ENCODE assay signal across 13 mouse cellular contexts in the genomic region with DNA sequence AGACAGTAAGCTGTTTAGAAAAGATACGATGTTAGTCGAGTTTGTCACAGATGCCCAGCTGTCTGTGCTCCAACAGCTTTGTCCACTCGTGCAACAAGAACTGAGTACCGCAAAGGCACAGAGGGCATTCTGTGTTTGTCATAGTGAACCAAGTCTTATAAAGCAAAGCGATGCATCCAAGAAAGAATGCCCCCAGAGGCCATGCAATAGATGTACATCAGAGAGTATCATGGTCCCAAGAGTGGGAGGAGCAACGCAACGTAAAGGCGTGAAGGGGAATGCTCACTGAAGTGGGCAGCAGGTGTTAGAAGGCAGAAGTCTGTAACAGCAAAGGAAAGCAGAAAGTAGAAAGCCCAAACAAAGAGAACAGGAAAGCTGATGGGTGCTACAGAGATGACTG.
DNase-seq lines count a peak whose midpoint lies in the region; ATAC-seq and TF ChIP-seq lines count a peak whose summit lies in the region.
"Had no signal": no experiment of that assay in that cellular context is flagged by ENCODE, and none has a peak within 500 bp of the region (broad histone marks: within the 10 kb centered on the region; RNA-seq: fewer than 3 reads in every experiment).

No protein-coding gene starts in this region.

- H3K27ac ChIP-seq in kidney, postnatal 0 days = no peak overlapping the region
- H3K27ac ChIP-seq in kidney, embryonic 15.5 days = no peak overlapping the region
- H3K27ac ChIP-seq in hindbrain, embryonic 12.5 days = no peak overlapping the region
- H3K27ac ChIP-seq: heart, embryonic 15.5 days had no signal

- H3K4me1 ChIP-seq in kidney, postnatal 0 days (replicated peaks; ENCODE audit: insufficient read depth, low read length) = peaks cover 14% of the 10 kb centered on the region
- H3K4me1 ChIP-seq in kidney, embryonic 15.5 days = peaks cover 24% of the 10 kb centered on the region
- H3K4me1 ChIP-seq in hindbrain, embryonic 12.5 days = peaks cover 33% of the 10 kb centered on the region

- no peaks in the 10 kb centered on the region for H3K27me3 ChIP-seq in kidney, postnatal 0 days (ENCODE audit: insufficient read depth, low read length)
- H3K27me3 ChIP-seq in kidney, embryonic 15.5 days = peaks cover 7% of the 10 kb centered on the region
- peaks cover 12% of the 10 kb centered on the region for H3K27me3 ChIP-seq in hindbrain, embryonic 12.5 days
- H3K27me3 ChIP-seq: heart, embryonic 15.5 days had no signal

- TF ChIP-seq CTCF in kidney, postnatal 0 days (IDR thresholded peaks at IDR 0.05; ENCODE audit: low read depth) = peak; percentile 27; the same call in 1 of the 2 replicates

- H3K4me3 ChIP-seq in kidney, postnatal 0 days (replicated peaks; ENCODE audit: low read depth, low read length) = no peak overlapping the region
- no peak overlapping the region for H3K4me3 ChIP-seq in kidney, embryonic 15.5 days (replicated peaks)
- no peak overlapping the region for H3K4me3 ChIP-seq in hindbrain, embryonic 12.5 days
- H3K4me3 ChIP-seq: erythroblast, embryonic 14.5 days; heart, embryonic 15.5 days had no signal

- peak; percentile 55 for DNase-seq in CD4-positive, CD25-positive, alpha-beta regulatory T cell, adult 2 months (ENCODE audit: low read depth, low spot score)
- no peak for DNase-seq in kidney, postnatal 0 days (ENCODE audit: low spot score)
- DNase-seq in ES-CJ7 (ENCODE audit: low read depth, low spot score) = peak; percentile 88
- peak; percentile 43 for DNase-seq in mesoderm, embryonic 11.5 days (ENCODE audit: low read depth, low spot score)
- no peak for DNase-seq in urinary bladder, postnatal 4 days (ENCODE audit: low spot score in 2 of 2)
- DNase-seq: cerebellum, postnatal 25 days; lung, postnatal 14 days; thymus, postnatal 4 days had no signal

- no peak overlapping the region for H3K4me2 ChIP-seq in kidney, postnatal 0 days (ENCODE audit: low read length)
- no peak overlapping the region for H3K4me2 ChIP-seq in kidney, embryonic 15.5 days
- no peak overlapping the region for H3K4me2 ChIP-seq in hindbrain, embryonic 12.5 days (replicated peaks)
- H3K4me2 ChIP-seq: heart, embryonic 15.5 days had no signal

- no peaks in the 10 kb centered on the region for H3K36me3 ChIP-seq in kidney, postnatal 0 days (ENCODE audit: insufficient read depth, low read length)
- no peaks in the 10 kb centered on the region for H3K36me3 ChIP-seq in kidney, embryonic 15.5 days
- H3K36me3 ChIP-seq in hindbrain, embryonic 12.5 days = no peaks in the 10 kb centered on the region
- H3K36me3 ChIP-seq: heart, embryonic 15.5 days had no signal

- no peaks in the 10 kb centered on the region for H3K9me3 ChIP-seq in kidney, postnatal 0 days (replicated peaks; ENCODE audit: low read length)
- H3K9me3 ChIP-seq in kidney, embryonic 15.5 days (replicated peaks) = no peaks in the 10 kb centered on the region
- H3K9me3 ChIP-seq in hindbrain, embryonic 12.5 days (replicated peaks) = no peaks in the 10 kb centered on the region
- H3K9me3 ChIP-seq: heart, embryonic 15.5 days had no signal

- ATAC-seq in CD4-positive, CD25-positive, alpha-beta regulatory T cell, adult 4 months = no peak
- no peak for ATAC-seq in kidney, postnatal 0 days (replicated peaks; ENCODE audit: low FRiP score, low read depth)
- no peak for ATAC-seq in kidney, embryonic 15.5 days (replicated peaks; ENCODE audit: low FRiP score)
- no peak for ATAC-seq in hindbrain, embryonic 12.5 days (ENCODE audit: low FRiP score)

- 57% methylated on average over 8 of the region's 8 CpGs for WGBS in kidney, postnatal 0 days
- WGBS in kidney, embryonic 15.5 days = 60% methylated on average over 8 of the region's 8 CpGs
- WGBS in hindbrain, embryonic 12.5 days = 60% methylated on average over 8 of the region's 8 CpGs

- H3K9ac ChIP-seq in kidney, postnatal 0 days (ENCODE audit: low read depth, low read length) = no peak overlapping the region
- no peak overlapping the region for H3K9ac ChIP-seq in kidney, embryonic 15.5 days
- H3K9ac ChIP-seq in hindbrain, embryonic 12.5 days = no peak overlapping the region
- H3K9ac ChIP-seq: heart, embryonic 15.5 days had no signal

Comparison
In these comparisons a context has a peak if more than half of its experiments do, and no peak if none do; other contexts are left out.
1. DNase-seq: peak in CD4-positive, CD25-positive, alpha-beta regulatory T cell, adult 2 months (single experiment), ES-CJ7 (single experiment) and mesoderm, embryonic 11.5 days (single experiment); none in kidney, postnatal 0 days (single experiment) and urinary bladder, postnatal 4 days (0 of 2).